Mouse (Mus musculus): ENCODE results near the gene Msln.
"Not testable (repeated sequence)": the region's sequence is repeated elsewhere in the genome, so short reads cannot be mapped to it uniquely, and the experiment has no call there.

The Msln gene

DNA sequence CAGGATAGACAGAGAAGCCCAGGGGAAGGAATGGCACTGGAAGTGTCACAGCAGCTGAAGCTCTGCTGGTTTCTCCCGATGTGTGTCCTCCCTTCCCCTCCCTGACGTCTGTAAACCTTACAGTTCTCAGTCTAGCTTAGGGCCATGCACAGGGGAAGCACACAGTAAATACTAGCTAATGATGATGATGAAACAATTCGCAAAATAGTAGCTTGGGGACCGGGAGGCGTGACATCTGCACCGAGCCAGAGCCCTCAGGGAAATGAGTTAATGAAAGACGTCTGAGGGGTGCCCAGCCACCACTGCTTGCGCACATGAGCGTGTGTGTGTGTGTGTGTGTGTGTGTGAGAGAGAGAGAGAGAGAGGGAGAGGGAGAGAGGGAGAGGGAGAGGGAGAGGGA is 15.2 kb upstream of the Msln start:
- DNase-seq (ENCODE audit: low read depth): no peak

DNA sequence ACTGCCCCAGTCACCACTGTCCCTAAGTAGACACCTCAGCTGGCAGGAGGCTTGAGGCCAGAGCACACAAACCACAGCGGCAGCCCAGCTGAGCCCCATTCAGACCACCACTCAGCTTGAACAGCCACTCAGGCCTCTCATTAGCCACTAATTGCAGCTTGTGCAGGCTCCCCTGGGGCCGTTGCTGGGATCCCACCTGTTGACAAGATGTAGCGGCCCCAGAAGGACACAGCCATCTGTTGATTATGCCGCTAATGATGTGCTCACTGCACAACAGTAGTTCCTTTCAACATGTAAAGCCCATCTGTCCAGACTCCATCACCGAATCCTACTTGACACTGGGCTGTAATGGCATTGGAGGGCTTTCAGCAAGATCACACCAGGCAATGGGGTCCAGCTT is 11.7 kb upstream of the Msln start:
- DNase-seq (ENCODE audit: low read depth): no peak

DNA sequence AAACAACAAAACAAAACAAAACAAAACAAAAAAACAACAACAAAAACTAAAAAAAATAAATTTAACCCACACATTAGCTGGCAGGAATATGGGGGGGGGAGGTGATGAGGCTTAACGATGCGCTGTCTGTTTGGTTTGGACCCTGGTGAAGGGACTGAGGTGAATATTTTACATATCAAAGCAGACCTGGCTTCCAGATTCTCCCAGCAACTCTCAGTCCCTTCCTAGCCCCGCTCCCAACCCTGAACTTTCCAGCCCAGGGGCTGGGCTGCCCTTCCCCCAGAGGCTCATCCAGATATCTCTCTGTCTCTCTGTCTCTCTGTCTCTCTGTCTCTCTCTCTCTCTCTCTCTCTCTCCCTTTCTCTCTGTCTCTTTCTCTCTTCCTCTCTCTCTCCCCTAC is 8.4 kb upstream of the Msln start:
- no peak for DNase-seq (ENCODE audit: low read depth)

DNA sequence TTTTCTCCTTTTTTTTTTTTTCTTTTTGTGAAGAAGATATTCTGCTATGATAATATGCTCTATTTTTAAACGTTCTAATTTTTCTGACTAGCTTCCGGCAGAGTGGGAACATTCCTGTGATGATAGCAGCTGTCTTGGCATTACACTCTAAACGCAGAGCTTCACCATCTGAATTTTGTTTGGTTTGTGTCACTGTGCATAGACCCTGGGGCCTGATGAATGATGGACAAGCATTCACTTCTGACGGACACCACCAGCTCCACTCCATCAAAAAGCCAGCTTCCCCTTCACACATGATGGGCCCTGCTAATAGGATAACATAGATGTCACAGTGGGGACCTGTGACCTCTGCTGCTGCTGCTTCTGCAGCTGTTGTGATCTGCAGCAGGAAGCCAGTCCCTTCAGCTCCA is 7.4 kb upstream of the Msln start:
- no peak for DNase-seq (ENCODE audit: low read depth)

DNA sequence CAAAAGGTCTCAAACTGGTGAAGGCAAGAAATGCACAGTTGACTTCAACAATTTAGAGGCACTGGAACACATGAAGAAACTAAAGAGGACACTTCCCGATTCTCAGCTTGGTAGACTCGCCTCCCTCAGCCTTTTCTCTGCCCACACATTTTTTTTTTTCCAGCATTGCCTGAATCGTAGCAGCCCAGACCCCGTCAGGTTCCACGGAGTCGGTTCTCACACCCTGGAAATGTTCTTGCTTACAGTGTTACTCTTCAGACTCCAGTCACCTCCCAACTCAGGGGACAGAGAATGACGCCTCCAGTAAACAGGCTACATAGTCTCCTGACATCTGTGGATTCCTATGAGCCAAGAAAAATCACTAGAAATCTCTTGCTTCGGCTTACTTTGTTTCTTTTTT is 6.0 kb upstream of the Msln start:
- no peak for DNase-seq (ENCODE audit: low read depth)

DNA sequence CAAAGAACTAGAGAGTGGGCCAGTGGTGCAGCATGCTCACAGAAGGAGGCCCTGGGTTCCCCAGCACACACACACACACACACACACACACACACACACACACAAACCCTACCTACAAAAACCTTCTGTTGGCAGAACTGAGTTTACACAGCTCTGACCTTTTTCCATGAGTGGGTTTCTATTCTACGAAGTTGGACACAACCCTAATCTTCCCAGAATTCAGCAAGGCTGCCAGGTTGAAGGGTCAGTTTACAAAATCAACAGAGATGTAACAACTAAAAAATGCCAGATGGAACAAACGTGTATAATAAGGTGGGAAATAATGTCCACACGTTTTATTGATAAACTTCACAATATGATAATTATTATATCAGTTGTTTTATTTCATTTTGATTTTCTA is 3.5 kb upstream of the Msln start:
- peak; percentile 23 for DNase-seq (ENCODE audit: low read depth)

DNA sequence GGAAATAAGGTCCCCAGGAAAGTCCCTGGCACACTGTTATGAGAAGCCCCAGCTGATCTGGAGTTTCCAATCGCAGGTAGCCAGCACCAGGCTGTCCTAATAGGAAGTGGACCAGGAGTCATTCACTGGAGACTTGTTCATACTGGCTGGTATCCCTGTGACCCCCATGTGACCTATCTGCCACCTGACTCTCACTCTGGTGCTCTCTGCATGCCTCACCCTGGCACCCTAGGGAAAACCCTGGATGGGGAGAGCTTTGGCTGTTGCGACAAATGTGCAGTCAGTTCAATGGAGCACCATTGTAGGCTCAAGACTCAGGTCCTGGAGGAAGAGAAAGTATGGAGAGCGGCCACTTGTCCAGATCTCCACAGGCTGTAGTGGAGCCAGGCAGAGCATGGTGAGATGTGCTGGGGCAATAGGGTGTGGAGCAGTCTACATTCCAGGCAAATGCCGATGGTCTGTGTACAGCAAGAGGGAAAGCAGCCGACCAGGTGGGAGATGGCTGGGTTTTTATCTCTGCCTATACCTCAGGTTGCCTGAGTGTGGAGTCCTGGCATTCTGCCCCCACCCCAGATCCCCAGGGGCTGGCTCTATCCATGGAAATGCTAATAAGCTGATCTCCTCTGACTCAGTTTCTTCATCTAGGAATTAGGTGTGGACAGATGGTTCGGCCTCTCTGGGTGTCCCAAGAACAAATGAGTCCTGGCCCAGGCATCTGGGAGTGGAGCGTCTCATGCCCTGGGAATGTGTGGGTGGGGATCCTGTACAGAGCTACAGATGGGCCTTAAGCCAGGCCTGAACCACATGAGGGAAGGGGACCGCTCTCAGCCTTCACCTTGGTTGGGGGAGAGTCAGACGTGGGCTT is 2.4 kb upstream of the Msln start:
- no peak for DNase-seq (ENCODE audit: low read depth)

DNA sequence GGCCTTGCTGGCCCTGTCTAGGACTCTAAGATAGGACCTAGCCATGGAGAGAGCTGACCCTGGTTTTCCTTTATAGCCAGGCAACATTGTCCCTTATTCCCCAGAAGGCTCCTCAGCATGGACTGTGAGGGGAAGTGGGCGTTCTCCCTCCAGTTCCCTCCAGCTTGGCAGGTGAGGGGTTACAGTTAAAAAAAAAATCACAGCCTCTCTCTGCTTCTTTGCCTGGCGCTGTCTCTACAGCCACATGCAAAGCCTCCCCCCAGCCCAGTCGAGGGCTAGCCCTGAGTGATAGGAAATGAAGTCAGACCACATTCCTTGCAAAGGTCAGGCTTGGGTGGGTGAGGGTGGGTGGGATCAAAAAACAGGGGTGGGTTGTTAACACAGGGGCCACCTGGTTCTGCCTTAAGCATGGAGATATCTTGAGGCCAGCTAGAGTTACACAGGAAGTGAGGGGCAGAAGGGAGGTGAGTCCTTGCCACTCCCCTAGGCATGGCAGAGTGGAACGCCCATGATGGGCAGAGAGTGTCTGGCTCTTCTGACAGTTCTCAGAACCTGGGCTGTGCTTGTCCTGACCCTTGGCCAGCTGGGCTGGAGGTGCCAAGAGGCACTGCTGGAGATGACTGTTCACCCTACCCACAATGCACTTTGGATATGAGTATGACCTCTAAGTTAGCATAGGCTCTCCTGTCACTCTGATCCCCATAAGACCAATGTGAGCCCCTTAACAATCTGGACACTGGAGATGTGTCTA is 1.6 kb upstream of the Msln start:
- no peak for DNase-seq (ENCODE audit: low read depth)

DNA sequence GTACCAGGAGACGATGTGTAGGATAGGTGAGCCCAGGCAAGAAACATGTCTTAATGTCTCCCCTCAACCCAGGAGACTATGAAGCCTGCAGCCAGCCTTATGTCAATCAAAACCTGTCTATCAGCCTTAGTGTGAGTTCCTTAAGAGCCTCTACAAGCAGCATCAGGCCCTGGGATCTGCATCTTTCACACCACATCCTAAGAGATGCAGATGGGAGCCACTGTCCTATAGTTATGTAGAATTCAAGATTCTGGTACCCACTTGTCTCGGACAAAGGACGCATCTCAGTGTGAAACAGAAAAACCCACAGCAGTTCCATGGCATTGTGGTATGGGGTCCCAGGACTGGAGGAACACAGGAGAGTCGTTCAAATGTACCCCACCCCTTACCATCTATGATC is 908 bp upstream of the Msln start:
- DNase-seq (ENCODE audit: low read depth): no peak

DNA sequence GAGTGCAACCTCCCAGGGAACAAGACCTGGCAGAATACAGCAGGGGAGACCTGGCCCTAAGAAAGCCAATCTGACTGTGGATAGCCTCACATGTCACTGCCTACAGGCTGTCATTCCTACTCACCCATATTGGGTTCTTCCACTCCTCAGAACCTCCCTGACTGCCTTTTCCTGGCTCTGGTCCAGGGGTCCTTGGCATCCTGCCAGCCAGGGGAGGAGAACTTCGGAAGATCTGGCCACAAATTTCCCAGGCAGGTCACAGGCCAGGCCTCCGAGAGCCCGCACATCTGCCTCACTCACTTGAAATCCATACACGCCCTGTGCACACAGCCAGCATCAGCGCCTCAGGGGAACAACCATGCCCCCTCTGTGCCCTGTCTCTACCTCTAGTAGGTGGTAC is 2.7 kb downstream of the Msln start:
- no peak for DNase-seq (ENCODE audit: low read depth)

DNA sequence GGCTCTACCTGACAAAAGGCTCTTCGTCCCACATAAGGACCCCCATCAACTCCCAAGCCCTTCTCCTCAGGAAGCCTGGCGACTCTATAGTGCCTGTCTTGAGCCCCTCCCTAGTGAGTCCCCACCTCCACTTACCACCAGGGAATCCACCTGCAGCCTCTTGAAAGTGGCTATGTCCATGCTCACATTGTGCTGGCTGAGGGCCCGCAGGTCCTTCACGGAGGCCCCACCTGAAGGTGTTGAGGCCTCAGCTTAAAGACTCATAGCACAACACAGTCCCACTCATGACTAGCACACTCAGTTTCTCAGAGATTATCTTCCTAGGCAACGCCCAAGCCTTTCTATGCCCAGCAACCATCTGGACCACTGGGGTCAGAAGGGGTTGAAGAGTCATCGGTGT is 4.9 kb downstream of the Msln start:
- no peak for DNase-seq (ENCODE audit: low read depth)

DNA sequence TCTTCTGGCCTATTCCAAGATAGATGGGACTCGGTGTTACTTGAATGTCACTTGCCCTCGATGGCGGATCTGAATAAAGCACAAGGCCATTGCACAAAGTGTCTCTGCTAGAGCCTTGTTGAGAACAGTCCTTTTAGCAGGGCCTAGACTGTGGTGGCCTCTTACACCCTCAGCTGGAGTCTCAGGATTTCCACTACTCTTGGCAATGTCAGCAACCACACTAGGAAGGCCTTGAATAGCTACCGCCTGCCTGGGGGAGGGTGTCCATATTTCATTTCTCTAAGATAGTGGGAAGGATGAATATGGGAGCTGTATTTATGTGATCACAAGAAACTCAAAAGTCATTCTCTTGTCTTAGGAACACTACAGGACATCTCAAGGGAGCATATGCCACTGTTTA is 5.9 kb downstream of the Msln start:
- DNase-seq (ENCODE audit: low read depth): no peak

DNA sequence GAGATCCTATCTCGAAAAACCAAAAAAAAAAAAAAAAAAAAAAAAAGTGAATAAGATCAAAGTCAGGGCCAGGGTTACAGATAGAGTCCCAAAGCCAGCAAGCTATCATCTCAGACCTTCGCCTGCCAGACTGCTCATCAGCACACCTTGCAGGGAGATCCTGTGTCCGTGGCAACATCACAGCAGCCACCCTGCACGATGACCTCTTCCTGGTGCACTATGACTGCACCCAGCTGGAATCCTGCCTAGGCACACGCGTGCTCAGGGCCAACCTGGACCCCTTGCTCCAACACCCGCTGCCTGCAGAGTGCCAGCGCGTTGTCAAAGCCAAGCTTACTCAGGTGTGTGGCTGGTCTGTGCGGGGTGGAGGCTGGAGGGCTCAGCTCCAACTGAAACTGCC is 9.9 kb downstream of the Msln start:
- no peak for DNase-seq (ENCODE audit: low read depth)

DNA sequence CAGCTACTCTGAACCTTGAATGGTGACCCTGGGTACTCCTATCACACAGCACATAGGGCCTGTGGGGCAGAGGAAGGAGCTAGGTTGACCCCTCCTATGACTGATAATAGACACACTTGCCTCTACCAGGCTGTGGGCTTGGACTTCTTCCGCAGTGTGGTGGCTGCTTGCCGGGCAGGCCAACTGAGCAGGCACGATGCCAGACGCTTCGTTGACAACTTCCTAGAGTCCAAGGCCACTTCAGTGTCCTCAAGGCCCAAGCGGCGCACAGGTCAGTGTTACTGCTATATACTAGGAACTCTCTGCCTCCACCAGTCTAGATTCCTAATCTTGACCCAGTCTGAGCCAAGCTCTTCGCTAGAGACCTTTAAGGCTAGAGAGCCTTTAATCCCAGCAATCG is 10.3 kb downstream of the Msln start:
- no peak for DNase-seq (ENCODE audit: low read depth)

DNA sequence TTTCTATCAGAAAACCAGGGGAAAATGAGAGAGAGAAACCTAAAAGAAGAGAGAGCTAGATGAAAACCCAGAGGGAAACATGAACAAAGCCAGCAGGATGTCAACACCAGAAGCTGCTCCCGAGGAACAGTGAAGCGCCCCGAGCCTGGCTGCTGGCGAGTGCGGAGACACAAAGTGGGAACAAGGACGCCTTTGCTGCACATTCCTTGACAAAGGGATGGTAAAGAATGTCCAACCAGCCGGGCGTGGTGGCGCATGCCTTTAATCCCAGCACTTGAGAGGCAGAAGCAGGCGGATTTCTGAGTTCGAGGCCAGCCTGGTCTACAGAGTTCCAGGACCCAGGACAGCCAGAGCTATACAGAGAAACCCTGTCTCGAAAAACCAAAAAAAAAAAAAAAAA is 12.7 kb downstream of the Msln start:
- not testable (repeated sequence) for DNase-seq (ENCODE audit: low read depth)

DNA sequence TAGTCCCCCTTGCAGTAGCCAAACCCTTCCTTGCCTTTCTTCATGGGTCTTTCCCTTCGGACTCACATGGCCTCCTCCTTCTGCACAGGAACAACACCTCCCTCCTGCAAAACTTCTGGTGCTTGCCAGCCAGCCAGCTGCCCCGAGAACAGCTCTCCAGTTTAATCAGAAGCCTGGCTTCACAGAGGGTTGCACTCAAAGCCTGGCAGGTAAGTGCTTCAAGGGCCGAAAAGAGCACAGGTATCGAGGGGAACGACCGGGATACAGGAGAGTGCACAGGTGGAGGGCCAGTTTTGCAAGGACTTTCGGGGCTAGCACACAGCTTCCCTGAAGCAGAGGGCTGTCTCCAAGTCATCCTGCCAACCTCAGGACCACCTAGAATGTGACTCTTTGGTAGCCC is 15.3 kb downstream of the Msln start:
- DNase-seq (ENCODE audit: low read depth): no peak

DNA sequence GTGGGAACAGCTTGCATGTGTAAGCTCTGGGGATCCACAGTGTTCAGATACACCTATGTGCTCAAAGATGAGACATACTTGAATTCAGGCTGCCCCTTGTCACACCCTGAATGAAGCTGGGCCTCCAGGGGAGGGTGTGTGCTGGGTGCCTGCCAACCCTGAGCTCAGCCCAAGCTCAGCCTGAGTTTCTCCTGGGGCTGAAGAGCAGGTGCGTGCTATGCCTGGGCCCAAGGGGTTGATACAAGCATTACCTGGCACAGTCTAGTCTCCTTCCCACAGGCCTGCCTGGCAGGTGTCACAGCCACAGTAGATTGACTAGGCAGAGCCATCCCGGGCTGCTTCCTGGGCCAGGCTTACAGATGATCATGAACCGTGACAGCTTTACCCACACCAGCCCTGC is 18.4 kb downstream of the Msln start, which contains the start of gene Mslnl:
Gene Mslnl, plus strand, starts transcription at position 298 of the 400 bp plus-strand sequence.
- no peak for DNase-seq (ENCODE audit: low read depth)

DNA sequence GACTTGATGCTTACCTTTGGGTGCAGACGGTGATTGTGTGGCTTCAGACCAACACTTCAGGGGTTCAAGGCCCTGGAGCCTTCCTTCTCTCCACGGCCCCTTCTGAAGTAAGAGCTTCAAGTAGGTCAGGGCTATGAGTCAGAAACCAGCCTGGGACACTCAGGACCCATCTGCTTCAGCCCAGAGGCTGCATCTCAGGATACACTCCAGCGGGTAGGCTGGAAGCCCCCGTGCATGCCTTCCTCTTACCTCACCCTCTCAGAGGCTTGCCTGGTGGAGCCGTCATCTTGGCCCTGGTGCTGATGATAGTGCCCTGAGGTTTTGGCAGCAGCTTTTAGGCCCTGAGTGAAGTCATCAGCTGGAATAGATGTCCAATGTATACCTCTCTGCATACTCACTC is 18.9 kb downstream of the Msln start:
- DNase-seq (ENCODE audit: low read depth): no peak

DNA sequence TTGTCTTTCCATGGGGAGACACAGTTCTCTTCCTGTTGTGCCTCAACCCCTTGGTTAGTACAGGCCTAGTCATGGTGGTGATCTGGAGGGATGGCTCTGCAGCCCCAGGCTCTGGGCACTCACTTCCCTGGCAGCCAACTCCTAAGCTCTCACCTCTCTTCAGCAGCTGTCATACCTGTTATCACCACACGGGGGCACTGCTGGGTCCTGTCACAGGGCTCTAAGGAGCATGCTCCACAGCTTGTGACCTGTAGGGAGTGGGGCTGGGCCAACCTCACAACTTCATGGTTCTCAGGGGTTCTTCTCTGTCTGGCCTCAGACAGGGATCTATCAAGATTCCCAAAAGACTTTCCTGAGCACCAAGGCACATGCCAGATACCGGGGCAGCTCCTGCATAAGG is 22.1 kb downstream of the Msln start:
- peak; percentile 62 for DNase-seq (ENCODE audit: low read depth)

DNA sequence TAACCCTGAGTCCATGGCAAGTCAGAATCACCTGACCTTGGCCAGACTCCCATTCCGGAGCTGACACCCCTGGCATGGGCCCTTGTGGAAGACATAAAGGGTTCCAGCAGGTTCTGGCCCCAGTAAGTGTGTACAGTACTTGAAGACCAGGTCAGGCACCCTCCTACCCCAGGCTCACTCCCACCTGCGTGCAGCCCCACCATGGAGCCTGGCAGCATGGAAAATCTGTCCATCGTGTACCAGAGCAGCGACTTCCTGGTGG is 26.2 kb downstream of the Msln start:
- DNase-seq (ENCODE audit: low read depth): no peak

DNA sequence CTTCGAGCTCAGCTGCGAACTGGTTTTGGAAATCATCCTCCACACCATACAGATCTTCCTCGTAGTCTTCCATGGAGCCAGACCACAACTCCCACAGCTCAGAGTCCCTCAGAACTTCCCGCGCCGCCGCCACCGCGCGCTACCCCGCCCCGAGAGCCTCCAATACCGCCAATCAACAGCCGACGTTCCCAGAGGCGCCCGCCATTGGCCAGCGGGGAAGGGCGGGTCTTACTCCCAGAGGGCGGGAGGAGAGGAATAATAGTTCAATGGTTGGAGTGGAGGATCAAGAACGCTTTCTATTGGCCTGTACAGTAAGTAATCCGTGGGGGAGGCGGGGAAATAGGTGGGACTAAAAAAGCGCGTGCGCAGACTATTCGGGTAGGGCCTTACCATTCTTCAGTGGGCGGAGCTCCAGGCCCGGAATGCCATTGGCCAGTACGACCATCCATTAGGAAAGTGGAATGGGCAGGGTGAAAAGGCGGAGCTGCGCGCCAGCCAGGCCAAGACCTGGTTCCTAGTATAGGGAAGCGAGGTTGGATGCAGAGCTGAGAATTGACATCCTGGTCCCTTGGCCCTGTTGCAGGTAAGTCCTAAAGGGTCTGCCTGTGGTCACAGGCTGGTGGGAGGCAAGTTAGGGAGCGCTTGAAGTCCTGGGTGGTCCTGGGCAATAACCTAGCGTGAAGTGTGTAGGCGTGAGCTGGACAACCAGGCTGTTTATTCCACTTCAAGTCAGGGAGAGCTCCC is 26.7 kb downstream of the Msln start, which contains the start of the genes Chtf18 and Rpusd1:
Gene Chtf18, minus strand, starts transcription at position 155 of the 744 bp plus-strand sequence.
Gene Rpusd1, plus strand, starts transcription at position 406 of the 744 bp plus-strand sequence.
- DNase-seq (ENCODE audit: low read depth): peak; percentile 100

DNA sequence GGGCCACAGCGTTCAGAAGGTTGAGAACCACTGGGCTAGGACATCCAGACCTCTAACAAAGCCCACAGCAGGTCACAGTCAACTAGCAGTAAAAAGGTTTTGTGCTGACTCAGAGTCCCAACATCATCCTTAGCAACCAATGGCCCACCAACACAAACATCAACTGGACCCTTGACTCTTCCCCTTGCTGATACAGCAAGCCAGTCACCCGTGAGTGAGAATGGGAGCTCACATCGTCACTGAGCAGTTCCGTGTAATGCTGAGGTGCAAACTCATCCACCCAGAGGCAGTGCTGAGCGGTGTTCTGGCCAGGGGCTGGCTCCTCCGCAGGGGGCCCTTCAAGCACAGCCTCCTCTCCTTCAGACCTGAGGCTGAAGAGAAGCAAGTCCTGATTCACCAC is 28.9 kb downstream of the Msln start:
- DNase-seq (ENCODE audit: low read depth): no peak

DNA sequence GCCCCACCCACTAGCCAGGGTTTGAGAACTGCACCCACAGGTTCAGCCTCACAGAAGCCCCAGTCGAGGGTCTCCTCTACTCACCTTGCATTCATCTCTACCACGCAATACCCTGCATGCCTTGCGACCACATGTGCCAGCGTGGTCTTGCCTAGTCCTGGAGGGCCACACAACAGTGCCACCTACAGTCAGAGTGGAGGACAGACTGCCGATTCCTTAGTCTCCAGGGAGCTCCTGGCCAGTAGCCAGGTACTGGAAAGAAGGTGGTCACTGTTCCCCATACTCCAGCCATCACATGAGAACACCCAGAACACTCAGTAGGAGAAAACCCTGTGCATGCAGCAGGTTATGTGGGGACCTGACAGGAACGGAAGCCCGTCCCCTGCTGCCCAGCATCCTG is 30.3 kb downstream of the Msln start:
- DNase-seq (ENCODE audit: low read depth): no peak

Data from fibroblast of lung, adult 2 months (primary cell).